Mouse (Mus musculus) urinary bladder, postnatal 25 days (tissue): ENCODE data around the gene Abi1.
A peak's percentile ranks its signal among the peaks of the same experiment; 100 is the strongest.
"Not testable (repeated sequence)": the region's sequence is repeated elsewhere in the genome, so short reads cannot be mapped to it uniquely, and the experiment has no call there.

Source experiments
- DNase-seq: peaks from one replicate; pipeline ENCODE4 v3.0.0; 2022; ENCODE audit warnings: low spot score

The Abi1 gene

GRCm38 (mm10) chr2:22961681-22962080 is 78.4 kb downstream of the Abi1 start:
- DNase-seq = no peak

GRCm38 (mm10) chr2:22957415-22957814 is 82.6 kb downstream of the Abi1 start:
- DNase-seq = no peak

- no peak for DNase-seq
These were observed 84.1 kb downstream of the Abi1 start for GRCm38 (mm10) chr2:22955914-22956313.

GRCm38 (mm10) chr2:22954278-22954677 is 85.8 kb downstream of the Abi1 start:
- no peak for DNase-seq

GRCm38 (mm10) chr2:22949956-22950355 is 90.1 kb downstream of the Abi1 start:
- DNase-seq = no peak

- DNase-seq = no peak
These were observed 106.5 kb downstream of the Abi1 start for GRCm38 (mm10) chr2:22933556-22933955.

GRCm38 (mm10) chr2:22928259-22928658 is 111.8 kb downstream of the Abi1 start:
- DNase-seq = no peak

GRCm38 (mm10) chr2:22925911-22926310 is 114.1 kb downstream of the Abi1 start:
- not testable (repeated sequence) for DNase-seq

- no peak for DNase-seq
These were observed 121.4 kb downstream of the Abi1 start for GRCm38 (mm10) chr2:22918651-22919050.

GRCm38 (mm10) chr2:22914421-22914820 is 125.6 kb downstream of the Abi1 start:
- no peak for DNase-seq

GRCm38 (mm10) chr2:22903947-22904346 is 136.1 kb downstream of the Abi1 start:
- no peak for DNase-seq

GRCm38 (mm10) chr2:22895282-22896273 is 144.5 kb downstream of the Abi1 start, which contains the start of gene Pdss1:
Gene Pdss1 (plus strand): TSS chr2:22895522.
- peak; percentile 83 for DNase-seq

- no peak for DNase-seq
These were observed 145.1 kb downstream of the Abi1 start for GRCm38 (mm10) chr2:22894932-22895281.
